Mouse (Mus musculus) midbrain, embryonic 16.5 days (tissue): Measurements from ENCODE around the gene Itpripl2. TPM values are rescaled to one million over a fixed set of nuclear protein-coding genes. Genes with fewer than 3 reads are reported as not detected.
A peak's percentile ranks its signal among the peaks of the same experiment; 100 is the strongest.

Experiments
- ATAC-seq: fragments of 200-750 bp; cut with Nextera tagmentation; 2 replicates; pipeline ENCODE4 v1.8.0; 2017; ENCODE audit warnings: moderate TSS enrichment
- H3K27ac ChIP-seq: fragments of 300-500 bp; sonication (generic); 2 replicates; pipeline ENCODE4 v1.5.1; 2014; ENCODE audit warnings: mild to moderate bottlenecking, low read length, mixed read lengths
- H3K27me3 ChIP-seq: fragments of 300-500 bp; sonication (generic); 2 replicates; pipeline ENCODE4 v1.6.1; 2014; ENCODE audit warnings: low read depth, low read length, mixed read lengths; ENCODE audit not compliant: control insufficient read depth, insufficient read depth
- H3K36me3 ChIP-seq: fragments of 300-500 bp; sonication (generic); 2 replicates; pipeline ENCODE4 v1.6.1; 2014; ENCODE audit warnings: mild to moderate bottlenecking, low read length, moderate library complexity, mixed read lengths; ENCODE audit not compliant: control insufficient read depth, insufficient read depth
- H3K4me1 ChIP-seq: fragments of 300-500 bp; sonication (generic); 2 replicates; pipeline ENCODE4 v1.6.1; 2014; ENCODE audit warnings: mild to moderate bottlenecking, low read length, mixed read lengths; ENCODE audit not compliant: control insufficient read depth, insufficient read depth
- H3K4me2 ChIP-seq: fragments of 300-500 bp; sonication (generic); 2 replicates; pipeline ENCODE4 v1.6.1; 2014; ENCODE audit warnings: mild to moderate bottlenecking, low read length, mixed read lengths
- H3K4me3 ChIP-seq: fragments of 300-500 bp; sonication (generic); 2 replicates; pipeline ENCODE4 v1.5.1; 2014; ENCODE audit warnings: low read depth, mild to moderate bottlenecking, low read length, moderate library complexity, mixed read lengths
- H3K9ac ChIP-seq: fragments of 300-500 bp; sonication (generic); 2 replicates; pipeline ENCODE4 v1.6.1; 2014; ENCODE audit warnings: low read depth, low read length, mixed read lengths
- H3K9me3 ChIP-seq: fragments of 300-500 bp; sonication (generic); replicated peaks from 2 replicates; pipeline ENCODE4 v1.6.1; 2014; ENCODE audit warnings: mild to moderate bottlenecking, low read length, mixed read lengths; ENCODE audit not compliant: control insufficient read depth, poor library complexity, severe bottlenecking
- WGBS: fragments of 180-500 bp; shearing (Covaris S2); extraction: QIAGEN DNeasy Blood & Tissue Kit; methylation state at CpG from one replicate; pipeline ENCODE4 v1.1.7; 2014; 5-methylcytosine and 5-hydroxymethylcytosine counted together
- polyA plus RNA-seq: library from polyadenylated mRNA; unstranded; fragments of >200 nt; fragmentation: Nextera tagmentation; extraction: Ambion mirVana; gene quantifications from 2 replicates; pipeline ENCODE4 v1.2.1, GENCODE M21; 2015

Itpripl2 gene
- 0.39 and 0.75 TPM in 2 replicates for polyA plus RNA-seq

DNA sequence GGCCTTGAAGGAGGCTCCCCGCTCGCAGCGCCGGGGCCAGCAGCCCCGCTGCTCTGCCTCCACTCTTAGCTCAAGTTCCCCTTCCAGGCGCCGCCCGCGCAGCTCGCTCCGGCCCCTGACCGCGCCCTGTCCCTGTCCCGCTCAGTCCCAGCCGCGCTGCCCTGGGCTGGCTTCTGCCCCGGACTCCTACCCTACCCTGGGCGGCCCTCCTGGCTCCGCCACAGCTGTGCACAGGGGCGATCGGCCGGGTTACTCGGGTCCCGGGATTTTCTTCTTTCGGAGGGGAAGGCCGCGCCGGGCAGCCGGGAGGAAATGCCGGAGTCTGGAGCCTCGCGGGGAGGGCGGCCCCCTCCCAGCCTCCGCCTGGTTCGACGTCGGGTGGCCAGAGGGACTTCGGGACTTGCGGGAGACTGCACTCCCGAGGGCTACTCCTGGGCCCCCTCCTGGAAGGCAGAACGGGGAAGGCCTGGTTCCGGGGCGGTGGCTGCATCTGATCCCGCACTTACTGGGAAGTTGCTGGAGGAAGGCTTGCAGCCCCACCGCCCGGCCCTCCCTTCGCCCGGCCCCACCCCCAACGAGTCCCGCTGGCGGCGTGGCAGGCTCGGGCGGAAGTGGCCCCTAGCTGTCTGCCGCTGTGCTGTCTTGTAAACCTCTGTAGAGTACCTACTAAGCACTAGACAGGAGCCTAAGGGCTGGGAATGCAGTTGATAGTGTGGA is at the start of gene Itpripl2:
Gene Itpripl2, minus strand, starts transcription at position 545 of the 717 bp plus-strand sequence.
- ATAC-seq = peak; percentile 78
- H3K27ac ChIP-seq = no peak within 1 kb of the TSS
- H3K9me3 ChIP-seq = no peaks in the 10 kb centered on the region; the same call in 1 of the 2 replicates
- WGBS = under 1% methylated on average over 54 of the region's 55 CpGs
- H3K4me2 ChIP-seq = peak within 1 kb of the TSS; percentile 80
- peaks cover 8% of the 10 kb centered on the region for H3K4me1 ChIP-seq
- H3K27me3 ChIP-seq = peaks cover 43% of the 10 kb centered on the region
- H3K4me3 ChIP-seq = peak within 1 kb of the TSS; percentile 47
- H3K36me3 ChIP-seq = no peaks in the 10 kb centered on the region
- H3K9ac ChIP-seq = peak within 1 kb of the TSS; percentile 70

DNA sequence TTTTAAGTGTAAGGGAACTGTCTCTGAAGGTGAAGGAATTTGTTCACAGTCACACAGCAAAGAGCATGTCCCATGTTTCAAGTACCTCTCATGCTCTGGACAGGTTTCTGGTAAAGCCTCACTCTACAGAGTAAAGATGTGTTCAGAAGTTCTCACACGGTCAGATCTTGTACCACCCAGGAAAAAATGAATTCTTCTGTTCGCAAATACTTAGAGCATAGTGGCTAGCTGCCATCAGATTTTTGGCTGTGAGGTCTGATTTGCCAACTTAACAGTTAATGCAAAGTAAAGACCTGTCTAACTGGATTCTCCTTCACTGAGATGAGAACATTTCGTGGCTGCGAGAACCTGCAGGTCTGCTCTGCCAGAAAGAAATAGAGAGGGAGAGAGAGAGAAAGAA is 43.3 kb upstream of the Itpripl2 start:
- no peak overlapping the region for H3K9ac ChIP-seq
- ATAC-seq = no peak
- H3K27ac ChIP-seq = no peak overlapping the region
- no peaks in the 10 kb centered on the region; the same call in 1 of the 2 replicates for H3K36me3 ChIP-seq
- WGBS = 87% methylated on average over 4 of the region's 4 CpGs
- peaks cover 8% of the 10 kb centered on the region for H3K4me1 ChIP-seq
- no peak overlapping the region for H3K4me2 ChIP-seq
- H3K27me3 ChIP-seq = no peaks in the 10 kb centered on the region
- H3K4me3 ChIP-seq = no peak overlapping the region
- no peaks in the 10 kb centered on the region for H3K9me3 ChIP-seq

DNA sequence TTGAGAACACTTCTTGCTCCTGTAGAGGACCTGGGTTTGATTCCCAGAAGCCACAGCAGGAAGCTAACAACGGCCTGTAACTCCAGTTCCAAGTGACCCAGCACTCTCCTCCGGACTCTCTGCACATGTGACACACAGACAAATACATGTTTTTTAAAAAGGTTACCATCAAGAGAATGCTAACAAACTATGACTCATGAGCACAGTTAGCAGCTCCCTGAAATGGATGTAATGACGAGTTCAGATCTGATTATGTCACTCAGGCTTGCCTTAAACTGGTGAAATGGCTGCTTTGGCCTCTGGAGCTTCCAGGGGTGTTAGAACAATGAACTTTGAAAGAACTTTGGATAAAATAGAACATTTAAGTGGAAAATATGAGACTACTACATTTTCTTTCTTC is 42.6 kb upstream of the Itpripl2 start:
- Histone ChIP-seq H3K27ac (no peak overlapping the region), H3K9me3 (no peaks in the 10 kb centered on the region), H3K36me3 (no peaks in the 10 kb centered on the region), H3K27me3 (no peaks in the 10 kb centered on the region), H3K9ac (no peak overlapping the region), H3K4me3 (no peak overlapping the region), H3K4me1 (peaks cover 8% of the 10 kb centered on the region), H3K4me2 (no peak overlapping the region)
- ATAC-seq = no peak
- 83% methylated on average over 3 of the region's 3 CpGs for WGBS

DNA sequence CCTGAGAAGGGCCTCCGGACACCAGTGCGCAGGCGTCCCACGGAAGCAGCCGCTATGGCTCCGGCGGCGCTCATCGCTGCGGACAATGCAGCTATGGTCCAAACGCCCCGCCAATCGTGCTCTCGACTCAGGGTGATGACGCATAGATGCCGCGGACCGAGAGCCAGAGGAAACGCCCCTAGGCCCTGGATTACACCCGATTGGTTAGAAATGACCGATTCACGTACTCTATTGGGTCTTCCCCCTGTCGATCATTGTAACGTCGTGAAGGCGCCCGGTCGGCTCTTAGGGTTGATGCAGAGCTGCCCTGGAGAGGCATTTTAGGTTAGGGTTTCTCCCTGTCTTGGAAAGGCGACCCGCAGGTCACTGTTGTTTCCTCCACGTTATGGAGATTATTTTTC is 41.4 kb upstream of the Itpripl2 start, which contains the start of gene Coq7:
Gene Coq7, minus strand, starts transcription at position 179 of the 401 bp plus-strand sequence.
- under 1% methylated on average over 31 of the region's 31 CpGs for WGBS
- no peaks in the 10 kb centered on the region for H3K9me3 ChIP-seq
- peak within 1 kb of the TSS; percentile 58 for H3K4me2 ChIP-seq

DNA sequence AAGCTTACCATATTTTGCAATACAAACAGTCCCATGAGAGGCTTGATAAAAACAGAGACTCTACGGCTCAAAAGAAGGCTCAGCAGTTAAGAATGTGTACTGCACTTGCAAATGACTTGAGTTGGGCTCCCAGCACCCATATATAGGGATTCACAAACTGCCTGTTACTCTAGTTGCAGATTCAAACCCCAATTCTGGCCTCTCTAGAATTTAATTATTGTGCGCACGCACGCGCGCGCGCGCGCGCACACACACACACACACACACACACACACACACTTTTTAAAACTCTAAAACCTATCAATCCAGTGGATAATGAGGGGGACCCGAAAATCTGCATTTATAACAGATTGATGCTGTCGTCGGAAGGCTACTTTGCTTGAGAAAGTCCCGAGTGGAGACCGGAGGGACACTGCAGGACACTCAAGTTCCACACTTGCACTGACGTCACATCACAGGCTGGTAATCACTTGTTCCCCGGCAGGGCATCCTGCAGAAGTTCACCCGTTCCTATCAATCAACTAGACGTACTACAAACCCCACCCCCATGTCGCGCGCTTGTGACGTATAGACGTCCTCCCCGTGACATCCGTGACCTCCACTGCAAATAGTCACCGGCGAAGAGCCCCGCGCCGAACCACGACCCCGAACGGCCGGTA is 40.9 kb upstream of the Itpripl2 start:
- Histone ChIP-seq H3K4me3 (peak overlapping the region; percentile 66), H3K4me2 (peak overlapping the region; percentile 58), H3K36me3 (no peaks in the 10 kb centered on the region), H3K4me1 (peaks cover 8% of the 10 kb centered on the region), H3K27me3 (no peaks in the 10 kb centered on the region), H3K9ac (peak overlapping the region; percentile 79), H3K9me3 (no peaks in the 10 kb centered on the region), H3K27ac (peak overlapping the region; percentile 98)
- peak; percentile 95 for ATAC-seq
- WGBS = 1% methylated on average over 36 of the region's 36 CpGs

More for the DNA sequence above, 41.4 kb upstream of the Itpripl2 start, which contains the start of gene Coq7:
- peak within 1 kb of the TSS; percentile 98 for H3K27ac ChIP-seq
- H3K9ac ChIP-seq = peak within 1 kb of the TSS; percentile 79
- no peaks in the 10 kb centered on the region for H3K27me3 ChIP-seq
- ATAC-seq = peak; percentile 100
- H3K36me3 ChIP-seq = no peaks in the 10 kb centered on the region
- peak within 1 kb of the TSS; percentile 66 for H3K4me3 ChIP-seq
- H3K4me1 ChIP-seq = peaks cover 8% of the 10 kb centered on the region

DNA sequence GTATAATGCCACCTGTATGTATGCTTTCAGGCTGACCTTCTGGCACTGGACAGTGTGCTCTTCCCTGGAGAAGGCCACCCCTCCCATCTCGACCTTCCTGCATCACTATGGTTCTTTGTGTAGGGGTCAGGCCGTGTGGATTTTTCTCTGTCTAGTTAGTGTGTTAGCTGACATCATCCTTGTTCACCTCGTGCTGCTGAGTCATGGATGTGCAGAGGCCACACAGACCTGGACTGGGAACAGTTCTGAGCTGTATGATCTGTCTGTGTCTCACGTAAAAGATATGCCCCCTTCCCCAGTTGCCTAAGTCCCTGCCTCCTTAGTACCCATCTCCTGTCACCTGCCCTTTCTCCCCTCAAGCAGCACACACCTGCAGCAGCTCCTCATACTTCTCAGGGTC is 35.2 kb upstream of the Itpripl2 start:
- H3K4me2 ChIP-seq = no peak overlapping the region
- H3K9me3 ChIP-seq = no peaks in the 10 kb centered on the region
- H3K4me1 ChIP-seq = no peaks in the 10 kb centered on the region
- H3K9ac ChIP-seq = no peak overlapping the region
- WGBS = 82% methylated on average over 4 of the region's 4 CpGs
- no peak overlapping the region for H3K27ac ChIP-seq
- H3K27me3 ChIP-seq = no peaks in the 10 kb centered on the region
- peaks cover 3% of the 10 kb centered on the region; the same call in 1 of the 2 replicates for H3K36me3 ChIP-seq
- no peak for ATAC-seq
- H3K4me3 ChIP-seq = no peak overlapping the region

DNA sequence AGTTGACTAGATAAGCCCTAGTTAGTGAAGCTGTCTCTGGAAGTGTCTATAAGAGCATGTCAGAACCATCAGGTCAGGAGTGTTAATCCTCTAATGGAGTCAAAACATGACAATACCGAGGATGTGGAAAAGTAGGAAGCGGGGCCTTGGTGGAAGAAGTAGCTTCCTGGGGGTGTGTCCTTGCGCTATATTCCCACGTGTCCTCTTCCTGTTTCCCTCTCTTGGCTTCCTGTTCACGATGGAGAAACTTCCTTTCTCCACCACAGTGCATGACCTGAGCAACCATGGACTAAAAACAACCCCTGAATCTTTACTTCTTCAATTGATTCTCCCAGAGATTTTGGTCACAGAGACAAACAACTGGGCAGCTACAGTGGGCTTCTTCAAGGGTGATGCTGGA is 30.3 kb upstream of the Itpripl2 start:
- no peak for ATAC-seq
- H3K4me2 ChIP-seq = no peak overlapping the region
- H3K36me3 ChIP-seq = peaks cover 3% of the 10 kb centered on the region; the same call in 1 of the 2 replicates
- WGBS = 84% methylated on average over 5 of the region's 5 CpGs
- no peaks in the 10 kb centered on the region for H3K27me3 ChIP-seq
- H3K27ac ChIP-seq = no peak overlapping the region
- no peaks in the 10 kb centered on the region for H3K9me3 ChIP-seq
- H3K9ac ChIP-seq = no peak overlapping the region
- H3K4me3 ChIP-seq = no peak overlapping the region
- H3K4me1 ChIP-seq = no peaks in the 10 kb centered on the region

DNA sequence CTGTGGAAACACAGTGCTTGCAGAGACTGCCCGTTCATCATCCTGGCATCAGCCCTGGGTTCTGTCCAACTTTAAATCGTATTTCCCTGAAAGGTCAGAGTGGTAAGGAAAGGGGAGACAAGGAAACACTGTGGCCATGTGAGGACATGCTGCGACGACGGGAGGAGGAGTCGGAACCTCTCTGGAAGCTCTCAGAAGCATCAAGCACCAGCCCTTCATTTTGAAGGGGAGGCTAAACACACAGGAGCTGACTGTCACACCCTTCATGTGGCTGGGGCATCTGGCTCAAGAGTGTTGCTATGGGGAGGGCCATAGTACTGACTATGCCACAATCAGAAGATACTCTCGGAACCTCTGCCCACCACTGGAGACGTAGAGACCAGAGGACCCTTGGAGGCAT is 27.9 kb upstream of the Itpripl2 start:
- Histone ChIP-seq H3K4me2 (no peak overlapping the region), H3K4me1 (no peaks in the 10 kb centered on the region), H3K36me3 (no peaks in the 10 kb centered on the region), H3K27ac (no peak overlapping the region), H3K9me3 (no peaks in the 10 kb centered on the region), H3K4me3 (no peak overlapping the region), H3K9ac (no peak overlapping the region), H3K27me3 (no peaks in the 10 kb centered on the region)
- WGBS = 92% methylated on average over 8 of the region's 8 CpGs
- no peak for ATAC-seq

DNA sequence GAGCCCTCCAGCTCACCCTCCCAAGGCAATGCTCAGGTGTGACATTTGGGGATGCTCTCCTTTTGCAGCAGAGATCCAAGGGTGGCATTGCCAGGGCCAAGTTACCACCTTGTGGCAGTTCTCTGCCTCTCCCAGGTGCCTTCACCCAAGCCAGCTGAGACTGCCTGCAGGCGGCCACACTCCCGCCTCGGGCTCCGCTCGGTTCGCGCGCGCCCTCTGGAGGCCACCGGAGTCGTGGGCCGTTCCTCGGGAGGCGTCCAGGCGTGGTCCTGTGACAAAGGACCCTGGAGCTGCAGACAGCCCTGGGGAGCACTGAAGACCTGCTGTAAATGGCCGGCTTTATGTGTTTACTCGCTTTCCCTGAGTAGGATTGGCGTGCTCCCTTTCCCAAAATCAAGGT is 26.9 kb upstream of the Itpripl2 start:
- 1% methylated on average over 18 of the region's 18 CpGs for WGBS
- H3K4me1 ChIP-seq = no peaks in the 10 kb centered on the region
- no peak overlapping the region for H3K4me3 ChIP-seq
- H3K4me2 ChIP-seq = no peak overlapping the region; the same call in 1 of the 2 replicates
- peak; percentile 66; the same call in 1 of the 2 replicates for ATAC-seq
- H3K27ac ChIP-seq = no peak overlapping the region
- no peaks in the 10 kb centered on the region for H3K27me3 ChIP-seq
- no peaks in the 10 kb centered on the region for H3K36me3 ChIP-seq
- no peaks in the 10 kb centered on the region for H3K9me3 ChIP-seq
- no peak overlapping the region for H3K9ac ChIP-seq
